Mouse (Mus musculus) neural tube, embryonic 12.5 days (tissue): ENCODE measurements around the gene Ap2b1. TPM values are rescaled to one million over a fixed set of nuclear protein-coding genes. Genes with fewer than 3 reads are reported as not detected.

Source experiments
- ATAC-seq: fragments of 200-750 bp; cut with Nextera tagmentation; 2 replicates; pipeline ENCODE4 v1.8.0; 2017; ENCODE audit warnings: low read depth, mild to moderate bottlenecking, moderate TSS enrichment, moderate library complexity; ENCODE audit not compliant: low FRiP score
- H3K27ac ChIP-seq: fragments of 300-500 bp; sonication (generic); 2 replicates; pipeline ENCODE4 v1.5.1; 2016
- H3K27me3 ChIP-seq: fragments of 300-500 bp; sonication (generic); replicated peaks from 2 replicates; pipeline ENCODE4 v1.6.1; 2016; ENCODE audit warnings: mild to moderate bottlenecking
- H3K36me3 ChIP-seq: fragments of 300-500 bp; sonication (generic); 2 replicates; pipeline ENCODE4 v1.6.1; 2016; ENCODE audit warnings: mild to moderate bottlenecking
- H3K4me1 ChIP-seq: fragments of 300-500 bp; sonication (generic); 2 replicates; pipeline ENCODE4 v1.6.1; 2016
- H3K4me2 ChIP-seq: fragments of 300-500 bp; sonication (generic); replicated peaks from 2 replicates; pipeline ENCODE4 v1.6.1; 2016; ENCODE audit warnings: mild to moderate bottlenecking
- H3K4me3 ChIP-seq: fragments of 300-500 bp; sonication (generic); 2 replicates; pipeline ENCODE4 v1.5.1; 2016
- H3K9ac ChIP-seq: fragments of 300-500 bp; sonication (generic); 2 replicates; pipeline ENCODE4 v1.6.1; 2016; ENCODE audit warnings: mild to moderate bottlenecking
- H3K9me3 ChIP-seq: fragments of 300-500 bp; sonication (generic); 2 replicates; pipeline ENCODE4 v1.6.1; 2016; ENCODE audit warnings: mild to moderate bottlenecking
- WGBS: fragments of 180-500 bp; shearing (Covaris S2); methylation state at CpG from one replicate; pipeline ENCODE4 v1.1.7; 2016; 5-methylcytosine and 5-hydroxymethylcytosine counted together
- polyA plus RNA-seq: library from polyadenylated mRNA; unstranded; fragments of >200 nt; fragmentation: Nextera tagmentation; extraction: Ambion mirVana; gene quantifications from 2 replicates; pipeline ENCODE4 v1.2.1, GENCODE M21; 2016

Ap2b1 gene
- polyA plus RNA-seq, 1 experiment from 2014 or later: 118 TPM

- Histone ChIP-seq H3K4me1 (peaks cover 17% of the 10 kb centered on the region), H3K4me3 (no peak overlapping the region), H3K27me3 (peaks cover 17% of the 10 kb centered on the region), H3K9me3 (no peaks in the 10 kb centered on the region), H3K9ac (no peak overlapping the region), H3K36me3 (no peaks in the 10 kb centered on the region), H3K27ac (no peak overlapping the region), H3K4me2 (no peak overlapping the region)
- ATAC-seq: no peak
- WGBS: 52% methylated on average over 1 of the region's 1 CpGs
Measured at GRCm38 (mm10) chr11:83450550-83450949, 151.7 kb downstream of the Ap2b1 start.

GRCm38 (mm10) chr11:83451281-83451680 lies 152.5 kb downstream of the Ap2b1 start:
- WGBS: 86% methylated on average over 10 of the region's 10 CpGs
- H3K4me1 ChIP-seq: peaks cover 17% of the 10 kb centered on the region

GRCm38 (mm10) chr11:83454548-83454947 lies 155.7 kb downstream of the Ap2b1 start:
- H3K36me3 ChIP-seq: no peaks in the 10 kb centered on the region
- no peaks in the 10 kb centered on the region for H3K27me3 ChIP-seq
- WGBS: 15% methylated on average over 4 of the region's 4 CpGs
- H3K4me2 ChIP-seq: no peak overlapping the region
- H3K9me3 ChIP-seq: no peaks in the 10 kb centered on the region
- H3K27ac ChIP-seq: no peak overlapping the region
- no peak overlapping the region for H3K9ac ChIP-seq
- ATAC-seq: no peak
- H3K4me3 ChIP-seq: no peak overlapping the region
- H3K4me1 ChIP-seq: peaks cover 5% of the 10 kb centered on the region

More at GRCm38 (mm10) chr11:83451281-83451680, 152.5 kb downstream of the Ap2b1 start:
- Histone ChIP-seq H3K27me3 (peaks cover 13% of the 10 kb centered on the region; the same call in 1 of the 2 replicates), H3K27ac (no peak overlapping the region), H3K4me3 (no peak overlapping the region), H3K36me3 (no peaks in the 10 kb centered on the region), H3K4me2 (no peak overlapping the region), H3K9ac (no peak overlapping the region), H3K9me3 (no peaks in the 10 kb centered on the region)
- ATAC-seq: no peak

Other genes starting within 250 kb of the Ap2b1 start
- gene Slfn2, start 233.9 kb upstream of the Ap2b1 start, polyA plus RNA-seq: 1.1 and 1.6 TPM in 2 replicates
- not detected in 2 replicates for gene Slfn1, start 182.2 kb upstream of the Ap2b1 start, polyA plus RNA-seq
- not detected in 2 replicates for gene Slfn4, start 123.8 kb upstream of the Ap2b1 start, polyA plus RNA-seq
- 0.16 and 0.22 TPM in 2 replicates for gene Slfn3, start 107.7 kb upstream of the Ap2b1 start, polyA plus RNA-seq
- gene Slfn14, start 12.3 kb upstream of the Ap2b1 start, polyA plus RNA-seq: 0.72 and 0.77 TPM in 2 replicates
- 16.3 and 16.7 TPM in 2 replicates for gene Pex12, start 3.6 kb downstream of the Ap2b1 start, polyA plus RNA-seq
- 24.2 and 26.5 TPM in 2 replicates for gene Rasl10b, start 110.1 kb downstream of the Ap2b1 start, polyA plus RNA-seq
- gene Gas2l2, start 130.4 kb downstream of the Ap2b1 start, polyA plus RNA-seq: 0.20 TPM in 1 of 2 replicates, not detected in the other
- 0.38 and 0.76 TPM in 2 replicates for gene 1700020L24Rik, start 138.7 kb downstream of the Ap2b1 start, polyA plus RNA-seq
- 2.4 and 2.7 TPM in 2 replicates for gene Mmp28, start 164.0 kb downstream of the Ap2b1 start, polyA plus RNA-seq
- gene Taf15, start 174.1 kb downstream of the Ap2b1 start, polyA plus RNA-seq: 9.9 and 13.6 TPM in 2 replicates
- not detected in 2 replicates for gene Heatr9, start 223.2 kb downstream of the Ap2b1 start, polyA plus RNA-seq
- not detected in 2 replicates for gene Ccl5, start 231.5 kb downstream of the Ap2b1 start, polyA plus RNA-seq